Mouse (Mus musculus): ENCODE data around the gene Gm44790. TPM values are rescaled to one million over a fixed set of nuclear protein-coding genes. Genes with fewer than 3 reads are reported as not detected.
"Not testable (repeated sequence)": the region's sequence is repeated elsewhere in the genome, so short reads cannot be mapped to it uniquely, and the experiment has no call there.

Gm44790 gene
- polyA plus RNA-seq (2012): not detected in 2 replicates

GRCm38 (mm10) chr6:86426358-86426757 is at the start of gene Gm44790:
Gene Gm44790 (plus strand): TSS chr6:86426658.
- peaks cover 59% of the 10 kb centered on the region for H3K36me3 ChIP-seq (ENCODE audit: control insufficient read depth)
- no peaks in the 10 kb centered on the region for H3K9me3 ChIP-seq (ENCODE audit: control insufficient read depth, low read length)
- TF ChIP-seq GATA1 (IDR thresholded peaks at IDR 0.05; ENCODE audit: low read length) (no peak), TAL1 (IDR thresholded peaks at IDR 0.05; ENCODE audit: low read length) (no peak)
- H3K4me1 ChIP-seq (ENCODE audit: control insufficient read depth): no peaks in the 10 kb centered on the region
- no peaks in the 10 kb centered on the region for H3K27me3 ChIP-seq (ENCODE audit: control insufficient read depth)
- H3K4me3 ChIP-seq (replicated peaks): no peak within 1 kb of the TSS

- peaks cover 4% of the 10 kb centered on the region for H3K4me1 ChIP-seq (ENCODE audit: control insufficient read depth)
- H3K36me3 ChIP-seq (ENCODE audit: control insufficient read depth): peaks cover 66% of the 10 kb centered on the region
- H3K27me3 ChIP-seq (ENCODE audit: control insufficient read depth): no peaks in the 10 kb centered on the region
- TF ChIP-seq TAL1 (IDR thresholded peaks at IDR 0.05; ENCODE audit: low read length) (no peak), GATA1 (IDR thresholded peaks at IDR 0.05; ENCODE audit: low read length) (no peak)
- H3K9me3 ChIP-seq (ENCODE audit: control insufficient read depth, low read length): no peaks in the 10 kb centered on the region
- H3K4me3 ChIP-seq (replicated peaks): no peak overlapping the region
These were observed 48.1 kb upstream of the Gm44790 start for GRCm38 (mm10) chr6:86378341-86378740.

- H3K9me3 ChIP-seq (ENCODE audit: control insufficient read depth, low read length); H3K4me1 ChIP-seq (ENCODE audit: control insufficient read depth); H3K4me3 ChIP-seq (replicated peaks); H3K27me3 ChIP-seq (ENCODE audit: control insufficient read depth): not testable (repeated sequence)
- H3K36me3 ChIP-seq (ENCODE audit: control insufficient read depth): peaks cover 51% of the 10 kb centered on the region
These were observed 46.3 kb upstream of the Gm44790 start for GRCm38 (mm10) chr6:86380112-86380511.

GRCm38 (mm10) chr6:86382551-86382950 is 43.9 kb upstream of the Gm44790 start:
- H3K4me1 ChIP-seq (ENCODE audit: control insufficient read depth): peaks cover 4% of the 10 kb centered on the region
- peaks cover 34% of the 10 kb centered on the region for H3K36me3 ChIP-seq (ENCODE audit: control insufficient read depth)
- H3K4me3 ChIP-seq (replicated peaks): no peak overlapping the region
- TF ChIP-seq GATA1 (IDR thresholded peaks at IDR 0.05; ENCODE audit: low read length) (no peak), TAL1 (IDR thresholded peaks at IDR 0.05; ENCODE audit: low read length) (no peak)
- no peaks in the 10 kb centered on the region for H3K27me3 ChIP-seq (ENCODE audit: control insufficient read depth)
- H3K9me3 ChIP-seq (ENCODE audit: control insufficient read depth, low read length): no peaks in the 10 kb centered on the region

GRCm38 (mm10) chr6:86383370-86383769 is 43.1 kb upstream of the Gm44790 start:
- Histone ChIP-seq H3K27me3 (ENCODE audit: control insufficient read depth) (no peaks in the 10 kb centered on the region), H3K9me3 (ENCODE audit: control insufficient read depth, low read length) (no peaks in the 10 kb centered on the region), H3K36me3 (ENCODE audit: control insufficient read depth) (peaks cover 31% of the 10 kb centered on the region), H3K4me3 (replicated peaks) (no peak overlapping the region), H3K4me1 (ENCODE audit: control insufficient read depth) (peaks cover 4% of the 10 kb centered on the region)
- TF ChIP-seq TAL1 (IDR thresholded peaks at IDR 0.05; ENCODE audit: low read length): no peak
- no peak for TF ChIP-seq GATA1 (IDR thresholded peaks at IDR 0.05; ENCODE audit: low read length)

GRCm38 (mm10) chr6:86384692-86385091 is 41.8 kb upstream of the Gm44790 start:
- no peaks in the 10 kb centered on the region for H3K9me3 ChIP-seq (ENCODE audit: control insufficient read depth, low read length)
- H3K36me3 ChIP-seq (ENCODE audit: control insufficient read depth): peaks cover 29% of the 10 kb centered on the region
- peaks cover 4% of the 10 kb centered on the region for H3K4me1 ChIP-seq (ENCODE audit: control insufficient read depth)
- TF ChIP-seq GATA1 (IDR thresholded peaks at IDR 0.05; ENCODE audit: low read length) (no peak), TAL1 (IDR thresholded peaks at IDR 0.05; ENCODE audit: low read length) (no peak)
- no peaks in the 10 kb centered on the region for H3K27me3 ChIP-seq (ENCODE audit: control insufficient read depth)
- no peak overlapping the region for H3K4me3 ChIP-seq (replicated peaks)

- H3K4me1 ChIP-seq (ENCODE audit: control insufficient read depth): peaks cover 4% of the 10 kb centered on the region
- TF ChIP-seq GATA1 (IDR thresholded peaks at IDR 0.05; ENCODE audit: low read length): no peak
- TF ChIP-seq TAL1 (IDR thresholded peaks at IDR 0.05; ENCODE audit: low read length): no peak
- H3K9me3 ChIP-seq (ENCODE audit: control insufficient read depth, low read length): no peaks in the 10 kb centered on the region
- peaks cover 31% of the 10 kb centered on the region for H3K36me3 ChIP-seq (ENCODE audit: control insufficient read depth)
- H3K27me3 ChIP-seq (ENCODE audit: control insufficient read depth): no peaks in the 10 kb centered on the region
- H3K4me3 ChIP-seq (replicated peaks): no peak overlapping the region
These were observed 40.9 kb upstream of the Gm44790 start for GRCm38 (mm10) chr6:86385362-86386104.

GRCm38 (mm10) chr6:86387313-86387712 is 39.1 kb upstream of the Gm44790 start:
- Histone ChIP-seq H3K9me3 (ENCODE audit: control insufficient read depth, low read length) (no peaks in the 10 kb centered on the region), H3K4me1 (ENCODE audit: control insufficient read depth) (peaks cover 4% of the 10 kb centered on the region), H3K36me3 (ENCODE audit: control insufficient read depth) (peaks cover 47% of the 10 kb centered on the region), H3K4me3 (replicated peaks) (no peak overlapping the region), H3K27me3 (ENCODE audit: control insufficient read depth) (no peaks in the 10 kb centered on the region)
- TF ChIP-seq GATA1 (IDR thresholded peaks at IDR 0.05; ENCODE audit: low read length) (no peak), TAL1 (IDR thresholded peaks at IDR 0.05; ENCODE audit: low read length) (no peak)

GRCm38 (mm10) chr6:86388461-86388860 is 38.0 kb upstream of the Gm44790 start:
- no peaks in the 10 kb centered on the region for H3K27me3 ChIP-seq (ENCODE audit: control insufficient read depth)
- H3K9me3 ChIP-seq (ENCODE audit: control insufficient read depth, low read length): no peaks in the 10 kb centered on the region
- H3K4me3 ChIP-seq (replicated peaks): no peak overlapping the region
- H3K4me1 ChIP-seq (ENCODE audit: control insufficient read depth): peaks cover 4% of the 10 kb centered on the region
- TF ChIP-seq TAL1 (IDR thresholded peaks at IDR 0.05; ENCODE audit: low read length) (no peak), GATA1 (IDR thresholded peaks at IDR 0.05; ENCODE audit: low read length) (no peak)
- peaks cover 49% of the 10 kb centered on the region for H3K36me3 ChIP-seq (ENCODE audit: control insufficient read depth)

GRCm38 (mm10) chr6:86391326-86391725 is 35.1 kb upstream of the Gm44790 start:
- H3K36me3 ChIP-seq (ENCODE audit: control insufficient read depth): peaks cover 59% of the 10 kb centered on the region
- H3K4me1 ChIP-seq (ENCODE audit: control insufficient read depth): peaks cover 23% of the 10 kb centered on the region

More at GRCm38 (mm10) chr6:86391326-86391725, 35.1 kb upstream of the Gm44790 start:
- Histone ChIP-seq H3K27me3 (ENCODE audit: control insufficient read depth) (no peaks in the 10 kb centered on the region), H3K4me3 (replicated peaks) (no peak overlapping the region), H3K9me3 (ENCODE audit: control insufficient read depth, low read length) (no peaks in the 10 kb centered on the region)
- no peak for TF ChIP-seq TAL1 (IDR thresholded peaks at IDR 0.05; ENCODE audit: low read length)
- TF ChIP-seq GATA1 (IDR thresholded peaks at IDR 0.05; ENCODE audit: low read length): no peak

Data from erythroblast, embryonic 14.5 days (primary cell).